In genomic region chr9:108339886-108340257, GRCm38 (mm10) we compare ENCODE assay signal across 8 mouse cellular contexts. TPM values are rescaled to one million over a fixed set of nuclear protein-coding genes. Genes with fewer than 3 reads are reported as not detected.
DNase-seq lines count a peak whose midpoint lies in the region; ATAC-seq and TF ChIP-seq lines count a peak whose summit lies in the region.

No protein-coding gene starts in this region.

- peaks cover 65% of the 10 kb centered on the region for H3K4me1 ChIP-seq in erythroblast, embryonic 14.5 days (ENCODE audit: control insufficient read depth)
- H3K4me1 ChIP-seq in hindbrain, embryonic 14.5 days (replicated peaks; ENCODE audit: control insufficient read depth, insufficient read depth, low read length), result peaks cover 17% of the 10 kb centered on the region
- peaks cover 55% of the 10 kb centered on the region for H3K4me1 ChIP-seq in liver, postnatal 0 days (ENCODE audit: insufficient read depth)

- peaks cover 3% of the 10 kb centered on the region; the same call in 1 of the 2 replicates for H3K9me3 ChIP-seq in erythroblast, embryonic 14.5 days (ENCODE audit: control insufficient read depth, low read length)
- no peaks in the 10 kb centered on the region for H3K9me3 ChIP-seq in hindbrain, embryonic 14.5 days (ENCODE audit: control insufficient read depth, low read length)
- no peaks in the 10 kb centered on the region for H3K9me3 ChIP-seq in liver, postnatal 0 days (ENCODE audit: low read length)

- no peak for ATAC-seq in CD4-positive, CD25-positive, alpha-beta regulatory T cell, adult 4 months
- ATAC-seq in hindbrain, embryonic 14.5 days (ENCODE audit: low FRiP score), result no peak
- no peak for ATAC-seq in liver, postnatal 0 days

- peak overlapping the region; percentile 85 for H3K9ac ChIP-seq in hindbrain, embryonic 14.5 days
- H3K9ac ChIP-seq in liver, postnatal 0 days (replicated peaks), result peak overlapping the region; percentile 99

- TF ChIP-seq CTCF in liver, postnatal 0 days (IDR thresholded peaks at IDR 0.05; ENCODE audit: low read depth), result no peak

- peaks cover 94% of the 10 kb centered on the region for H3K36me3 ChIP-seq in erythroblast, embryonic 14.5 days (ENCODE audit: control insufficient read depth)
- peaks cover 20% of the 10 kb centered on the region for H3K36me3 ChIP-seq in hindbrain, embryonic 14.5 days (replicated peaks; ENCODE audit: control insufficient read depth, insufficient read depth)
- H3K36me3 ChIP-seq in liver, postnatal 0 days (replicated peaks; ENCODE audit: insufficient read depth, low read length), result peaks cover 30% of the 10 kb centered on the region

- WGBS in hindbrain, embryonic 14.5 days, result 18% methylated on average over 20 of the region's 20 CpGs
- 2% methylated on average over 20 of the region's 20 CpGs for WGBS in liver, postnatal 0 days (ENCODE audit: insufficient replicate concordance)

- H3K27ac ChIP-seq in hindbrain, embryonic 14.5 days, result peak overlapping the region; percentile 82
- peak overlapping the region; percentile 100 for H3K27ac ChIP-seq in liver, postnatal 0 days (ENCODE audit: low read depth)

- no peak for TF ChIP-seq EP300 in liver, postnatal 0 days (IDR thresholded peaks at IDR 0.05; ENCODE audit: low read depth)

- H3K27me3 ChIP-seq in erythroblast, embryonic 14.5 days (ENCODE audit: control insufficient read depth), result no peaks in the 10 kb centered on the region
- H3K27me3 ChIP-seq in hindbrain, embryonic 14.5 days (ENCODE audit: control insufficient read depth, insufficient read depth, low read length), result no peaks in the 10 kb centered on the region
- no peaks in the 10 kb centered on the region for H3K27me3 ChIP-seq in liver, postnatal 0 days (ENCODE audit: insufficient read depth, low read length)

- H3K4me2 ChIP-seq in hindbrain, embryonic 14.5 days (replicated peaks), result peak overlapping the region; percentile 80
- H3K4me2 ChIP-seq in liver, postnatal 0 days (ENCODE audit: low read depth, low read length), result peak overlapping the region; percentile 87

- peak overlapping the region; percentile 74 for H3K4me3 ChIP-seq in erythroblast, embryonic 14.5 days (replicated peaks)
- H3K4me3 ChIP-seq in hindbrain, embryonic 14.5 days (replicated peaks; ENCODE audit: low read length), result peak overlapping the region; percentile 60
- H3K4me3 ChIP-seq in liver, postnatal 0 days (ENCODE audit: low read depth, low read length), result peak overlapping the region; percentile 93

- peak; percentile 33 for DNase-seq in CD4-positive, CD25-positive, alpha-beta regulatory T cell, adult 2 months (ENCODE audit: low read depth, low spot score)
- peak; percentile 58 for DNase-seq in adrenal gland, adult 2 months
- no peak for DNase-seq in hindbrain, embryonic 14.5 days (ENCODE audit: low spot score)
- peak; percentile 57 for DNase-seq in liver, postnatal 0 days
- DNase-seq in spleen, adult 18-20 months, result peak; percentile 13 to 27
- DNase-seq in left cerebral cortex, adult 11 months (ENCODE audit: low spot score), result no peak

RNA-seq across cellular contexts. Expression of gene Gpx1, which starts 1.2 kb away (rescaled TPM):
- 100 to 1,000 TPM; 464 to 565 TPM for polyA plus RNA-seq in CD4-positive, CD25-positive, alpha-beta regulatory T cell, adult 4 months (2017; shearing (Covaris generic))
- 100 to 1,000 TPM; 694 to 927 TPM for total RNA-seq in adrenal gland, adult 2 months (2021)
- polyA plus RNA-seq in adrenal gland, adult 2 months (2012; rRNA removed), result 1,573 and 1,924 TPM in 2 replicates
- 533 and 609 TPM in 2 replicates for polyA plus RNA-seq in erythroblast, embryonic 14.5 days (2012)
- polyA plus RNA-seq in hindbrain, embryonic 14.5 days (2014; fragmentation: Nextera tagmentation; extraction: Ambion mirVana), result 462 and 488 TPM in 2 replicates
- 3,657 and 3,917 TPM in 2 replicates for polyA plus RNA-seq in liver, postnatal 0 days (2015; fragmentation: Nextera tagmentation; extraction: Ambion mirVana)

RNA-seq across cellular contexts. Expression of gene Usp4, which starts 7.8 kb away (rescaled TPM):
- polyA plus RNA-seq in CD4-positive, CD25-positive, alpha-beta regulatory T cell, adult 4 months (2017; shearing (Covaris generic)), result 100 to 1,000 TPM; 102 to 155 TPM
- 100 to 1,000 TPM; 100 to 122 TPM for total RNA-seq in adrenal gland, adult 2 months (2021)
- 47.0 and 52.3 TPM in 2 replicates for polyA plus RNA-seq in adrenal gland, adult 2 months (2012; rRNA removed)
- 16.0 and 23.8 TPM in 2 replicates for polyA plus RNA-seq in erythroblast, embryonic 14.5 days (2012)
- 127 TPM in 2 replicates for polyA plus RNA-seq in hindbrain, embryonic 14.5 days (2014; fragmentation: Nextera tagmentation; extraction: Ambion mirVana)
- polyA plus RNA-seq in liver, postnatal 0 days (2015; fragmentation: Nextera tagmentation; extraction: Ambion mirVana), result 35.9 and 38.2 TPM in 2 replicates

RNA-seq across cellular contexts. Expression of gene Tcta, which starts 33.9 kb away (rescaled TPM):
- 10 to 100 TPM; 14.8 to 22.7 TPM for polyA plus RNA-seq in CD4-positive, CD25-positive, alpha-beta regulatory T cell, adult 4 months (2017; shearing (Covaris generic))
- total RNA-seq in adrenal gland, adult 2 months (2021), result 10 to 100 TPM; 31.3 to 56.7 TPM
- 42.8 and 46.3 TPM in 2 replicates for polyA plus RNA-seq in adrenal gland, adult 2 months (2012; rRNA removed)
- polyA plus RNA-seq in erythroblast, embryonic 14.5 days (2012), result 0.16 TPM in 2 replicates
- polyA plus RNA-seq in hindbrain, embryonic 14.5 days (2014; fragmentation: Nextera tagmentation; extraction: Ambion mirVana), result 49.5 and 59.9 TPM in 2 replicates
- polyA plus RNA-seq in liver, postnatal 0 days (2015; fragmentation: Nextera tagmentation; extraction: Ambion mirVana), result 14.8 and 16.3 TPM in 2 replicates

RNA-seq across cellular contexts. Expression of gene Rhoa, which starts 33.9 kb away (rescaled TPM):
- polyA plus RNA-seq in CD4-positive, CD25-positive, alpha-beta regulatory T cell, adult 4 months (2017; shearing (Covaris generic)), result 100 to 1,000 TPM; 319 to 423 TPM
- 100 to 1,000 TPM; 355 to 363 TPM for total RNA-seq in adrenal gland, adult 2 months (2021)
- polyA plus RNA-seq in adrenal gland, adult 2 months (2012; rRNA removed), result 169 and 187 TPM in 2 replicates
- 12.9 and 13.9 TPM in 2 replicates for polyA plus RNA-seq in erythroblast, embryonic 14.5 days (2012)
- polyA plus RNA-seq in hindbrain, embryonic 14.5 days (2014; fragmentation: Nextera tagmentation; extraction: Ambion mirVana), result 206 and 214 TPM in 2 replicates
- polyA plus RNA-seq in liver, postnatal 0 days (2015; fragmentation: Nextera tagmentation; extraction: Ambion mirVana), result 163 and 165 TPM in 2 replicates

RNA-seq across cellular contexts. Expression of gene Amt, which starts 43.2 kb away (rescaled TPM):
- polyA plus RNA-seq in CD4-positive, CD25-positive, alpha-beta regulatory T cell, adult 4 months (2017; shearing (Covaris generic)), result 1 to 10 TPM; 1.4 to 2.0 TPM
- 1 to 10 TPM; 3.3 to 5.5 TPM for total RNA-seq in adrenal gland, adult 2 months (2021)
- 2.2 and 2.6 TPM in 2 replicates for polyA plus RNA-seq in adrenal gland, adult 2 months (2012; rRNA removed)
- not detected in 2 replicates for polyA plus RNA-seq in erythroblast, embryonic 14.5 days (2012)
- polyA plus RNA-seq in hindbrain, embryonic 14.5 days (2014; fragmentation: Nextera tagmentation; extraction: Ambion mirVana), result 18.6 and 24.4 TPM in 2 replicates
- 10.9 and 13.5 TPM in 2 replicates for polyA plus RNA-seq in liver, postnatal 0 days (2015; fragmentation: Nextera tagmentation; extraction: Ambion mirVana)

Comparison
In these comparisons a context has a peak if more than half of its experiments do, and no peak if none do; other contexts are left out.
1. DNase-seq: peak in CD4-positive, CD25-positive, alpha-beta regulatory T cell, adult 2 months (single experiment), adrenal gland, adult 2 months (single experiment), liver, postnatal 0 days (single experiment) and spleen, adult 18-20 months (2 of 2); none in hindbrain, embryonic 14.5 days (single experiment) and left cerebral cortex, adult 11 months (single experiment).
2. RNA of gene Tcta, which starts 33.9 kb away (polyA plus RNA-seq): 49.5 to 59.9 TPM in hindbrain, embryonic 14.5 days, 42.8 to 46.3 TPM in adrenal gland, adult 2 months, 14.8 to 22.7 TPM in CD4-positive, CD25-positive, alpha-beta regulatory T cell, adult 4 months and 14.8 to 16.3 TPM in liver, postnatal 0 days; 0.16 TPM in erythroblast, embryonic 14.5 days; every median in the first group is over 10 times any median in the second.
3. Peak in every context shown above with its lines, with median percentiles within 50 percentile points of each other: H3K4me3 ChIP-seq.